Mouse (Mus musculus) intestine, embryonic 14.5 days (tissue): Measurements from ENCODE around the gene Lsm6. TPM values are rescaled to one million over a fixed set of nuclear protein-coding genes. Genes with fewer than 3 reads are reported as not detected.
"Not testable (repeated sequence)": the region's sequence is repeated elsewhere in the genome, so short reads cannot be mapped to it uniquely, and the experiment has no call there.

Experiments
- ATAC-seq: fragments of 200-750 bp; cut with Nextera tagmentation; replicated peaks from 2 replicates; pipeline ENCODE4 v1.8.0; 2017; ENCODE audit warnings: low read depth, moderate number of reproducible peaks, moderate TSS enrichment, moderate library complexity; ENCODE audit not compliant: low FRiP score, low TSS enrichment
- DNase-seq: peaks from one replicate; pipeline ENCODE4 v3.0.0-alpha.2; 2018; ENCODE audit warnings: low spot score
- H3K27ac ChIP-seq: fragments of 300-500 bp; sonication (generic); 2 replicates; pipeline ENCODE4 v1.5.1; 2014; ENCODE audit warnings: low read depth, mild to moderate bottlenecking, control low read depth
- H3K27me3 ChIP-seq: fragments of 300-500 bp; sonication (generic); replicated peaks from 2 replicates; pipeline ENCODE4 v1.6.1; 2014; ENCODE audit warnings: low read length, control low read depth; ENCODE audit not compliant: control insufficient read depth, insufficient read depth
- H3K36me3 ChIP-seq: fragments of 300-500 bp; sonication (generic); 2 replicates; pipeline ENCODE4 v1.6.1; 2014; ENCODE audit warnings: low read length, control low read depth; ENCODE audit not compliant: control insufficient read depth, insufficient read depth
- H3K4me1 ChIP-seq: fragments of 300-500 bp; sonication (generic); replicated peaks from 2 replicates; pipeline ENCODE4 v1.6.1; 2014; ENCODE audit warnings: low read length, control low read depth, mixed read lengths; ENCODE audit not compliant: control insufficient read depth, insufficient read depth
- H3K4me2 ChIP-seq: fragments of 300-500 bp; sonication (generic); 2 replicates; pipeline ENCODE4 v1.6.1; 2014; ENCODE audit warnings: low read length
- H3K4me3 ChIP-seq: fragments of 300-500 bp; sonication (generic); 2 replicates; pipeline ENCODE4 v1.5.1; 2014; ENCODE audit warnings: low read depth, low read length, control low read depth, mixed read lengths
- H3K9ac ChIP-seq: fragments of 300-500 bp; sonication (generic); 2 replicates; pipeline ENCODE4 v1.6.1; 2014; ENCODE audit warnings: mild to moderate bottlenecking, low read length
- H3K9me3 ChIP-seq: fragments of 300-500 bp; sonication (generic); 2 replicates; pipeline ENCODE4 v1.6.1; 2016; ENCODE audit warnings: low read length, control low read depth; ENCODE audit not compliant: control insufficient read depth
- WGBS: fragments of 180-500 bp; shearing (Covaris S2); extraction: QIAGEN DNeasy Blood & Tissue Kit; methylation state at CpG from one replicate; pipeline ENCODE4 v1.1.7; 2014; 5-methylcytosine and 5-hydroxymethylcytosine counted together
- polyA plus RNA-seq: library from polyadenylated mRNA; unstranded; fragments of >200 nt; fragmentation: Nextera tagmentation; extraction: Ambion mirVana; gene quantifications from 2 replicates; pipeline ENCODE4 v1.2.1, GENCODE M21; 2014

Lsm6 gene
- polyA plus RNA-seq, 1 experiment from 2014 or later, result 229 TPM

DNA sequence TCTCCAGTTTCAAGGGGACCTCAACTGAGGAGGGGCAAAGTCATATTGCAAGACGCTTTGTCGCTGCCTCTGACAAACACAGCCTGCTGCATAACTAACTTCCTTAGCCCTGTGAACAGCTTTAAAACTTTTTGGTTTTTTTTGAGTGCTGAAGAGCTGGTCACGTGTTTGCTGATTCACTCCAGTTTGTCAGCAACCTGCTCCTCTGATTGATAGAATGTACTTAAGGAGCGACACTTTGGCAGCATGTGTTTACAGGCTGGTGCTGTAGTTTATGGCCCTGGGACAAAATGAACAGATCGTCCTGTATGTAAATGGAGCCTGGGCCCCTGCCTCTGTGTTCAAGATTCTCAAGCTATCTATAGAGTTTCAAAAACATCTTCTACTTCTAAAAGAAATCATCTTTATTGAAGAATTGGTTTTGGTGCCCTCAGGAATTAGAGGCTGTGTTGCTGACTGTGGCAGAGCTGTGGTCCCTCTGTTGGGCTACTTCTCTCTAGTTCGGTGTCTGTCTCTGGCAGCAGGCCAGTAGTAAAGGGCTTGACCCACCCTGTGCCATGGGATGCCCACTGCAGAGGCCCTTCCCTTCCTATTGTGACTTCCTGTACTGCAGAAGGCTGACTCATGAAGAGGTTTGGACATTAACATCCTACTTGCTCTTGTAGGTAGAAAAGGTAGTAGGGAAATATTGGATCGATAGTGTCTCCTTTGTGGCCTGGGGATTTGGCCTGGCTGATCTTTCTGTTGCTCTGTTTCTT is 17.9 kb upstream of the Lsm6 start:
- no peak overlapping the region for H3K27ac ChIP-seq
- ATAC-seq (no peak), DNase-seq (no peak)
- WGBS, result 56% methylated on average over 7 of the region's 7 CpGs
- no peak overlapping the region for H3K4me2 ChIP-seq
- no peak overlapping the region for H3K9ac ChIP-seq
- no peaks in the 10 kb centered on the region for H3K36me3 ChIP-seq
- no peaks in the 10 kb centered on the region for H3K27me3 ChIP-seq
- H3K4me3 ChIP-seq, result no peak overlapping the region
- no peaks in the 10 kb centered on the region; the same call in 1 of the 2 replicates for H3K4me1 ChIP-seq
- no peaks in the 10 kb centered on the region for H3K9me3 ChIP-seq

GRCm38 (mm10) chr8:78836091-78836490 is 15.2 kb upstream of the Lsm6 start:
- Histone ChIP-seq H3K27me3 (no peaks in the 10 kb centered on the region), H3K9ac (no peak overlapping the region), H3K4me3 (no peak overlapping the region), H3K36me3 (no peaks in the 10 kb centered on the region), H3K27ac (no peak overlapping the region), H3K9me3 (no peaks in the 10 kb centered on the region), H3K4me2 (no peak overlapping the region), H3K4me1 (no peaks in the 10 kb centered on the region; the same call in 1 of the 2 replicates)
- no peak for ATAC-seq
- 93% methylated on average over 6 of the region's 6 CpGs for WGBS
- DNase-seq, result no peak

DNA sequence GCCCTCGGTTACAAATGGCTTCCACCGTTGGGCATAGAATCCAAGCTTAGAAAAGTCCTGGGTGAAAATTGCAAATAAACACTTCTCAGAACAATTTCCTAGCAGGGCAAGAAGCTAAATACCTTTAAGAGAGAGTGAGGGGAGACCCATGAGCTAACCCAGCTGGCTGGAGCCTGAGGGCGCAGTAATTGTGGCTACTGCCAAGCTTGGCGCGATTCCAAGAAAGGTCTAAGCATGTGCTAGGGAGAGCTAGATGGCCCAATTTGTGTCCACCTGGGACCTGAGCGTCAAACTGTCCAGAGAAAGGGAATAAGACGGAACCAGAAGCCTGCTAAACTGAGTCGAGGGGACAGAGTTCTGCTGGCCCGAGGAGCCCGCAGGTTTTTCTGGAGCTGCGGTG is 7.5 kb upstream of the Lsm6 start:
- no peaks in the 10 kb centered on the region for H3K4me1 ChIP-seq
- ATAC-seq (no peak), DNase-seq (no peak)
- 77% methylated on average over 11 of the region's 11 CpGs for WGBS
- H3K4me3 ChIP-seq, result no peak overlapping the region
- no peaks in the 10 kb centered on the region for H3K9me3 ChIP-seq
- H3K36me3 ChIP-seq, result no peaks in the 10 kb centered on the region
- H3K27ac ChIP-seq, result no peak overlapping the region
- H3K9ac ChIP-seq, result no peak overlapping the region
- H3K4me2 ChIP-seq, result no peak overlapping the region
- H3K27me3 ChIP-seq, result no peaks in the 10 kb centered on the region

- no peak overlapping the region for H3K27ac ChIP-seq
- H3K4me2 ChIP-seq, result no peak overlapping the region
- H3K4me3 ChIP-seq, result no peak overlapping the region
- H3K36me3 ChIP-seq, result no peaks in the 10 kb centered on the region
- no peaks in the 10 kb centered on the region for H3K9me3 ChIP-seq
- DNase-seq (no peak), ATAC-seq (no peak)
- WGBS, result 83% methylated on average over 4 of the region's 4 CpGs
- no peaks in the 10 kb centered on the region for H3K27me3 ChIP-seq
- H3K4me1 ChIP-seq, result peaks cover 5% of the 10 kb centered on the region; the same call in 1 of the 2 replicates
- H3K9ac ChIP-seq, result no peak overlapping the region
Observed at GRCm38 (mm10) chr8:78824515-78824914, 3.6 kb upstream of the Lsm6 start.

DNA sequence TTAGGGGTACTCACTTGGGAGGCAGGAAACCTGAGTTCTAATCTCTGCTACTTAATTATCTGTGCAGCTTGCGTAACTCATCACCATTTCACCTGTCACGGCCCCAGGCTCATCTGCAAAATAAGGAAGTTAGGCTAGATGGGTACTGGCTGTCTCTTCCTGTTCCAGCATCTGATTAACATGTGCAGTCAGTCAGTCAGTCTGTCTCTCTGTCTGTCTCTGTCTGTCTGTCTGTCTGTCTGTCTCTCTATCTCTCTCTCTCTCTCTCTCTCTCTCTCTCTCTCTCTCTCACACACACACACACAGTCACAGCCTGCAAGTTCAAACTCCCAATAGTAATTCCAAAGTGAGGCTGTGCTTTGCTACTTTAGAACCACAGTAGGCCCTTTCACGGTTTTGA is 967 bp downstream of the Lsm6 start:
- H3K27ac ChIP-seq, result not testable (repeated sequence)
- 27% methylated on average over 3 of the region's 3 CpGs for WGBS

DNA sequence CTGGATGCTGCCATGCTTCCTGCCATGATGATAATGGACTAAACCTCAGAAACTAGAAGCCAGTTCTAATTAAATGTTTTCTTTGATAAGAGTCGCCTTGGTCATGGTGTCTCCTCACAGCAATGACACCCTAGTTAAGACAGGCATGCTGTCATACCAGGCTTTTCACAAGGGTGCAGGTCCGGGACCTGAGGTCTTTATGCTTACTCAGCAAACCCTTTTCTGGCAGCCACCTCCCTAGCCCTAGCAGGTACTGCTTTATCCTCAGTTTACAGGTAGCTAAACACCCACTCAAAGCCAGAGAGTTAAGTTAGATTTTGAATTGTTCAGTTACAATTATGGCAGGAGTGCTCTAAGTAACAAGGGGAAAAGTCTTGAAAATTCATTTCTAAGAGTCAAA is 6.2 kb downstream of the Lsm6 start:
- peaks cover 42% of the 10 kb centered on the region for H3K36me3 ChIP-seq
- no peak overlapping the region for H3K27ac ChIP-seq
- H3K9me3 ChIP-seq, result no peaks in the 10 kb centered on the region
- H3K9ac ChIP-seq, result no peak overlapping the region
- DNase-seq (no peak), ATAC-seq (no peak)
- H3K4me1 ChIP-seq, result peaks cover 4% of the 10 kb centered on the region
- H3K4me2 ChIP-seq, result no peak overlapping the region
- no peak overlapping the region for H3K4me3 ChIP-seq
- no peaks in the 10 kb centered on the region for H3K27me3 ChIP-seq
- 92% methylated on average over 2 of the region's 2 CpGs for WGBS

More for the DNA sequence above, 967 bp downstream of the Lsm6 start:
- not testable (repeated sequence) for H3K4me1 ChIP-seq, DNase-seq, H3K27me3 ChIP-seq, H3K9me3 ChIP-seq, ATAC-seq
- Histone ChIP-seq H3K36me3 (peaks cover 16% of the 10 kb centered on the region), H3K4me3 (peak overlapping the region; percentile 76), H3K9ac (peak overlapping the region; percentile 86), H3K4me2 (peak overlapping the region; percentile 72)

- WGBS, result 68% methylated on average over 9 of the region's 9 CpGs
- Histone ChIP-seq H3K4me3 (no peak overlapping the region), H3K9me3 (no peaks in the 10 kb centered on the region), H3K4me2 (no peak overlapping the region), H3K27me3 (no peaks in the 10 kb centered on the region), H3K4me1 (no peaks in the 10 kb centered on the region), H3K27ac (no peak overlapping the region), H3K36me3 (peaks cover 46% of the 10 kb centered on the region), H3K9ac (no peak overlapping the region)
- DNase-seq, result no peak
- peak; percentile 77 for ATAC-seq
Observed at GRCm38 (mm10) chr8:78813021-78813420, 7.9 kb downstream of the Lsm6 start.

- no peak for DNase-seq
- H3K27ac ChIP-seq, result no peak overlapping the region
- no peak for ATAC-seq
- H3K9me3 ChIP-seq, result no peaks in the 10 kb centered on the region
- no peaks in the 10 kb centered on the region for H3K4me1 ChIP-seq
- no peaks in the 10 kb centered on the region for H3K27me3 ChIP-seq
- H3K36me3 ChIP-seq, result peaks cover 50% of the 10 kb centered on the region
- no peak overlapping the region for H3K9ac ChIP-seq
- 90% methylated on average over 9 of the region's 9 CpGs for WGBS
- H3K4me3 ChIP-seq, result no peak overlapping the region
- H3K4me2 ChIP-seq, result no peak overlapping the region
Observed at GRCm38 (mm10) chr8:78812446-78812845, 8.5 kb downstream of the Lsm6 start.

GRCm38 (mm10) chr8:78811748-78812147 is 9.2 kb downstream of the Lsm6 start:
- ATAC-seq (no peak), DNase-seq (peak; percentile 32)
- Histone ChIP-seq H3K4me3 (no peak overlapping the region), H3K9ac (no peak overlapping the region), H3K27me3 (no peaks in the 10 kb centered on the region), H3K4me1 (no peaks in the 10 kb centered on the region), H3K9me3 (no peaks in the 10 kb centered on the region), H3K36me3 (peaks cover 56% of the 10 kb centered on the region), H3K4me2 (no peak overlapping the region), H3K27ac (no peak overlapping the region)
- WGBS, result 96% methylated on average over 7 of the region's 7 CpGs
